Mouse (Mus musculus): ENCODE results near the gene Aurkaip1. TPM values are rescaled to one million over a fixed set of nuclear protein-coding genes. Genes with fewer than 3 reads are reported as not detected.

The Aurkaip1 gene
- polyA plus RNA-seq, 1 experiment, result 341 TPM

DNA sequence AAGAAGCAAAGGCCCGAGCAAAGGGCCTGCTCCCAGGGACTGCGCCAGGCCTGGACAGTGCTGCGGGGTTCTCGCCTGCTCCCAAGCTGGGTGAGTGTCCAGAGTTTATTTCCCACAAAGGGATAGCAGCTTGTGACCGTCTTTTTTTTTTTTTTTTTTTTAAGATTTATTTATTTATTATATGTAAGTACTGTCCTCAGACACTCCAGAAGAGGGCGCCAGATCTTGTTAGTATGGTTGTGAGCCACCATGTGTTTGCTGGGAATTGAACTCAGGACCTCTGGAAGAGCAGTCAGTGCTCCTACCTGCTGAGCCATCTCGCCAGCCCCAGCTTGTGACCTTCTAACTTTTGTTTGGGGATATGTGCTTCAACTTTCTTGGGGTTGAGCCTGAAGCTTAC is 10.0 kb upstream of the Aurkaip1 start:
- Histone ChIP-seq H3K9me3 (no peaks in the 10 kb centered on the region), H3K27me3 (replicated peaks) (no peaks in the 10 kb centered on the region), H3K4me1 (peaks cover 25% of the 10 kb centered on the region), H3K36me3 (replicated peaks; ENCODE audit: low read length) (peaks cover 99% of the 10 kb centered on the region), H3K4me3 (replicated peaks) (no peak overlapping the region)
- TF ChIP-seq GATA1 (IDR thresholded peaks at IDR 0.05; ENCODE audit: borderline replicate concordance, low read length) (no peak), FLI1 (IDR thresholded peaks at IDR 0.05; ENCODE audit: low read length) (no peak)

DNA sequence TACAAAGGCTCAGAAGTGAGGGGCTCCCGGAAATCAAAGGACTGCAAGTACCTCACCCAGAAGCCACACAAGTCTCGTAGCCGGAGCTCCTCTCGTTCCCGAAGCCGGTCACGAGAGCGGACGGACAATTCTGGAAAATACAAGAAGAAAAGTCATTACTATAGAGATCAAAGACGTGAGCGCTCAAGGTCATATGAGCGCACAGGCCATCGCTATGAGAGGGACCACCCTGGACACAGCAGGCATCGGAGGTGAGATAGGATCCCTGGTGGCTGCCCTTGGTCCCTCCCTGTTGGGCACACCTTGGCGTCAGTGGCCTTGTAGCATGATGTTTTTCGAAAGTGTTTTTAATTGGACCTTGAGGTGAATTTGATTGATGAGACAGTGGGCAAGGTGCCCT is 7.6 kb upstream of the Aurkaip1 start:
- Histone ChIP-seq H3K9me3 (no peaks in the 10 kb centered on the region), H3K4me1 (peaks cover 14% of the 10 kb centered on the region), H3K36me3 (replicated peaks; ENCODE audit: low read length) (peaks cover 97% of the 10 kb centered on the region), H3K27me3 (replicated peaks) (no peaks in the 10 kb centered on the region), H3K4me3 (replicated peaks) (no peak overlapping the region)
- TF ChIP-seq FLI1 (IDR thresholded peaks at IDR 0.05; ENCODE audit: low read length), result no peak
- no peak for TF ChIP-seq GATA1 (IDR thresholded peaks at IDR 0.05; ENCODE audit: borderline replicate concordance, low read length)

DNA sequence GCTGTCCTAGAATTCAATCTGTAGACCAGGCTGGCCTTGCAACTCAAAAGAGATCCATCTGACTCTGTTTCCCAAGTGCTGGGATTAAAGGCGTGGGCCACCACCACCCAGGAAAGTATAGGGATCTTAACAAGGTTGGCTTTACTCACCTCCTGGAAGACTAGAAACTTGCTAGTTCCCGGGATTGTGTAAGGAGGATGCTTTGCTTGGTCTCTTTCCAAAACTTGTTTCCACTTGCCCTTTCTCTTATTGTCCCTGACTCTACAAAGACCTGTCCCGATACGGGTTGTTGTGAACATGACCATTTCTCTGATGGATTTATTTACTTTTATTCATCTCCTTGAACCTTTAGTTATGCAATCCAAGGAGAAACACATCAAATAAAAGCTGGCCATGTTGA is 1.2 kb upstream of the Aurkaip1 start:
- Histone ChIP-seq H3K9me3 (no peaks in the 10 kb centered on the region), H3K27me3 (replicated peaks) (no peaks in the 10 kb centered on the region), H3K36me3 (replicated peaks; ENCODE audit: low read length) (peaks cover 50% of the 10 kb centered on the region), H3K4me1 (peaks cover 39% of the 10 kb centered on the region), H3K4me3 (replicated peaks) (no peak overlapping the region)
- TF ChIP-seq GATA1 (IDR thresholded peaks at IDR 0.05; ENCODE audit: borderline replicate concordance, low read length) (no peak), FLI1 (IDR thresholded peaks at IDR 0.05; ENCODE audit: low read length) (no peak)

DNA sequence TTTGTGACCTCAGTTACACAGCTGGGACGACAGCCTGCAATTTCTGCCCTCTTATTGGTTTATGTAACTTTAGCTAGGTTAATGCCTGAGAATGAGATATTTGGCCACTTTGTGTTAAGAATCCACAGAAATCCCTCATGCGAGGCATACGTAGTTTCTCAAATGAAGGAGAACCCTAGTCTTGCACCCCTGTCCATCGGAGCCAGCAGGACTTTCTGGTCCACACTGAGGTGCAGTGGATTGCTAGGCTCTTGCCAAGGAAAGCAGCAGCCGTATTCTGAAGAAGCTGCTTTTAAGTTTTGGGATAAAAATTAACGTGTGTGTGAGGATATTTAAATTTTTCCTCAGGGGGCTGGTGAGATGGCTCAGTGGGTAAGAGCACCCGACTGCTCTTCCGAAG is 476 bp upstream of the Aurkaip1 start:
- Histone ChIP-seq H3K4me3 (replicated peaks) (peak overlapping the region; percentile 88), H3K36me3 (replicated peaks; ENCODE audit: low read length) (peaks cover 42% of the 10 kb centered on the region), H3K9me3 (no peaks in the 10 kb centered on the region), H3K27me3 (replicated peaks) (no peaks in the 10 kb centered on the region), H3K4me1 (peaks cover 38% of the 10 kb centered on the region)
- no peak for TF ChIP-seq GATA1 (IDR thresholded peaks at IDR 0.05; ENCODE audit: borderline replicate concordance, low read length)
- no peak for TF ChIP-seq FLI1 (IDR thresholded peaks at IDR 0.05; ENCODE audit: low read length)

DNA sequence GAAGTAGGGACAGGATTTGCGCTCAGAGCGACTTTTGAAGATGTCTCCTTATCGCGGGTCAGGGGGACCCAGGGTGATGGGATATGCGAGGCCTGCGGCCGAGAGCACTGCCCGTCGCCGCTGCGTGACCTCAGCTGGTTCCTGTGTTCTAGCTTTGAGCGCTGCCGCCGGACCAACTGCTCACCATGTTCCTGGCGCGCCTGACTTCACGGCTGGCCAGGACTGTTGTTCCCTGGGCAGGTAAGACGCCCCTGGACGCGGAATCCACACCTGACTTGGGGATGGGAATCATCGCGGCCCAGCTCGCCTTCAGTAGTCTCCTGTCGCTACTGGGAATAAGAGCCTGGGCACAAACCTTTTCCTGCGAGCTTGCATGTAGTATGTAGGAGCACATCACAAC is 759 bp downstream of the Aurkaip1 start:
- Histone ChIP-seq H3K4me3 (replicated peaks) (peak overlapping the region; percentile 98), H3K36me3 (replicated peaks; ENCODE audit: low read length) (peaks cover 30% of the 10 kb centered on the region), H3K9me3 (no peaks in the 10 kb centered on the region), H3K27me3 (replicated peaks) (no peaks in the 10 kb centered on the region), H3K4me1 (peaks cover 40% of the 10 kb centered on the region)
- TF ChIP-seq FLI1 (IDR thresholded peaks at IDR 0.05; ENCODE audit: low read length), result no peak
- no peak for TF ChIP-seq GATA1 (IDR thresholded peaks at IDR 0.05; ENCODE audit: borderline replicate concordance, low read length)

DNA sequence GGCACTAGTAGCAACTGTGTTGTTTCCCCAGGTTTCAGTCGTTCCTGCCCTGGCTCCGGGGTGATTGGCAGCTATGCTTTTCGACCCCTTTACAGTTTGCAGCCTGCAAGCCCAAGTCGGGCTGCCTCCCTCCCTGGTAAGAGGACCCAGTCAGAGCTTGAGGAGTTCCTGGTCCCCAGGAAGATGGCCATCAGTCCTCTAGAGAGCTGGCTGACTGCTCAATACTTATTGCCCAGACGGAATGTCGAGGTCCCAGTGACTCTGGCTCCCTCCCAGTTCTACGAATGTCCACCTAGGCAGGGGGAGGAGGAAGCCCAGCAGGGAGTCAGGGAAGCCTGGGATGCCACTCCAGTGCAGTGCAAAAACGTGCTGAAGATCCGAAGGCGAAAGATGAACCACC is 1.2 kb downstream of the Aurkaip1 start:
- Histone ChIP-seq H3K36me3 (replicated peaks; ENCODE audit: low read length) (peaks cover 25% of the 10 kb centered on the region), H3K9me3 (no peaks in the 10 kb centered on the region), H3K27me3 (replicated peaks) (no peaks in the 10 kb centered on the region), H3K4me1 (peaks cover 45% of the 10 kb centered on the region), H3K4me3 (replicated peaks) (peak overlapping the region; percentile 98)
- no peak for TF ChIP-seq FLI1 (IDR thresholded peaks at IDR 0.05; ENCODE audit: low read length)
- no peak for TF ChIP-seq GATA1 (IDR thresholded peaks at IDR 0.05; ENCODE audit: borderline replicate concordance, low read length)

DNA sequence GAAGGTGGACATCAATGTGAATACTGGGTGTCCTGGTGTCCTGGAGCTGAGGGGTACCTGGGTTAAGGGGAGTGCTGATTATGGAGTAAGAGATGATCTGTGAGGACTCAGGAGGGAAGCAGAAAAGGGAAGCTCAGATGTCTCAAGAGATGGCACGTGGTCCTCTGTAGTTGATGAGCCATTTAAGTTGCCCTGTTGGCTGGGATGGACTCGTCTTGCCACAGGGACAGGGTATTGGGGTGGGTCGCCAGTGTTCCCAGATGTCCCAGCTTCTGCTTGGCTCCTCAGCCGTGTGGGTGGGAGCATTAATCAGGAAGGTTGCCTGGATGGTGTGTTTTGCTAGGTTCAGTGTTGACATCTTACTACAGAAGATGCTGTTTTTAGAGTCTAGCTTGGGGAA is 2.2 kb downstream of the Aurkaip1 start:
- no peaks in the 10 kb centered on the region for H3K27me3 ChIP-seq (replicated peaks)
- H3K4me1 ChIP-seq, result peaks cover 54% of the 10 kb centered on the region
- TF ChIP-seq FLI1 (IDR thresholded peaks at IDR 0.05; ENCODE audit: low read length) (no peak), GATA1 (IDR thresholded peaks at IDR 0.05; ENCODE audit: borderline replicate concordance, low read length) (no peak)
- H3K9me3 ChIP-seq, result no peaks in the 10 kb centered on the region
- H3K4me3 ChIP-seq (replicated peaks), result peak overlapping the region; percentile 53
- peaks cover 19% of the 10 kb centered on the region for H3K36me3 ChIP-seq (replicated peaks; ENCODE audit: low read length)

DNA sequence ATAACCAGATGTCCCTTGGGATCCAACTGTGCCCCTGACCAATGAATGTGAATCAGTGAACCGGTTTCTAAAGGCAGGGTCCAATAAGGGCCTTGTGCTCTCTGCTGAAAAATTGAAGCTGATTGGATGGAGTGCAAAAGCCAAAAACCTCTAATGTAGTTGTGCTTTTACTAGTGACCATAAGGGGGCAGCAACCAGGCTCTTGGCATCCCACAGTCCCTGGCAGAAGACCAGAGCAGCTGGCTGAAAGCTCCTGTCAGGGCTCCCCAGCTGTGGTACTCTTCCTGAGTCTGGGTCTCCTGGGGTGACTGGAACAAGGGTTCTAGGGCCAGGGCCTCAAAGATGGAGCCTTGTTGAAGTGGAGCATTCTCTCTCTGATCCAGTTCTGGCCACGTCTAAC is 2.8 kb downstream of the Aurkaip1 start:
- H3K4me3 ChIP-seq (replicated peaks), result peak overlapping the region; percentile 38
- no peaks in the 10 kb centered on the region for H3K9me3 ChIP-seq
- TF ChIP-seq FLI1 (IDR thresholded peaks at IDR 0.05; ENCODE audit: low read length) (no peak), GATA1 (IDR thresholded peaks at IDR 0.05; ENCODE audit: borderline replicate concordance, low read length) (no peak)
- peaks cover 60% of the 10 kb centered on the region for H3K4me1 ChIP-seq
- H3K27me3 ChIP-seq (replicated peaks), result no peaks in the 10 kb centered on the region
- peaks cover 16% of the 10 kb centered on the region for H3K36me3 ChIP-seq (replicated peaks; ENCODE audit: low read length)

DNA sequence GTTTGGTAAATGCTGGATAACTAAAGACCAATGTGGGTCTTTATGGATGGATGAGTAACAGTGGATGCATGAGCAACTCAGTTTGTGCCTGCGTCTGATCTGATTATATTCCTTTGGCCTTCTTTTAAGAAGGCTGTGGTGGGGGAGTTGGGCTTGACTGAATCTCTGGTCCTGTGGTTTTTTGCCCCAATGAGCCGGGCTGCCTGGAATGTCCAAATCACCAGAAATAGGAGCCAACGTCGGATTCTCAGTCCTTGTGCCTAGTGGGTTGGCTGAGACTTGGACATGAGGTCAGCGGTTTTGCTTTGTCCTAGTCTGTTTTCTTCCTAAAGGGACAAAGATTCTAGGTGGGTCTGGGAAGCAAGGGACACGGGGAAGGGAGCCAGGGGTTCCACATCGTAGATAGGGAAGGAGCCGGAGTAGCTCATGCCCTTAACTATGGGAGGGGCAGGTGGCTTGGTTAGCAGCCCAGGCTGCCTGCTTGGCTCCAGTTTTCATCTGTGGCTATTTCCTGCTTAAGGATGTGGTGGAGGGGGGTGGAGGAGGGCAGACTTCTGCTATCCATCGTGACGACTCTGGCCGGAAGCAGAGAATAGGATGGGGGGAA is 6.4 kb downstream of the Aurkaip1 start:
- peaks cover 11% of the 10 kb centered on the region for H3K36me3 ChIP-seq (replicated peaks; ENCODE audit: low read length)
- no peaks in the 10 kb centered on the region for H3K9me3 ChIP-seq
- peaks cover 30% of the 10 kb centered on the region for H3K27me3 ChIP-seq (replicated peaks)
- TF ChIP-seq FLI1 (IDR thresholded peaks at IDR 0.05; ENCODE audit: low read length), result no peak
- TF ChIP-seq GATA1 (IDR thresholded peaks at IDR 0.05; ENCODE audit: borderline replicate concordance, low read length), result no peak
- peak overlapping the region; percentile 83 for H3K4me3 ChIP-seq (replicated peaks)
- H3K4me1 ChIP-seq, result peaks cover 72% of the 10 kb centered on the region

DNA sequence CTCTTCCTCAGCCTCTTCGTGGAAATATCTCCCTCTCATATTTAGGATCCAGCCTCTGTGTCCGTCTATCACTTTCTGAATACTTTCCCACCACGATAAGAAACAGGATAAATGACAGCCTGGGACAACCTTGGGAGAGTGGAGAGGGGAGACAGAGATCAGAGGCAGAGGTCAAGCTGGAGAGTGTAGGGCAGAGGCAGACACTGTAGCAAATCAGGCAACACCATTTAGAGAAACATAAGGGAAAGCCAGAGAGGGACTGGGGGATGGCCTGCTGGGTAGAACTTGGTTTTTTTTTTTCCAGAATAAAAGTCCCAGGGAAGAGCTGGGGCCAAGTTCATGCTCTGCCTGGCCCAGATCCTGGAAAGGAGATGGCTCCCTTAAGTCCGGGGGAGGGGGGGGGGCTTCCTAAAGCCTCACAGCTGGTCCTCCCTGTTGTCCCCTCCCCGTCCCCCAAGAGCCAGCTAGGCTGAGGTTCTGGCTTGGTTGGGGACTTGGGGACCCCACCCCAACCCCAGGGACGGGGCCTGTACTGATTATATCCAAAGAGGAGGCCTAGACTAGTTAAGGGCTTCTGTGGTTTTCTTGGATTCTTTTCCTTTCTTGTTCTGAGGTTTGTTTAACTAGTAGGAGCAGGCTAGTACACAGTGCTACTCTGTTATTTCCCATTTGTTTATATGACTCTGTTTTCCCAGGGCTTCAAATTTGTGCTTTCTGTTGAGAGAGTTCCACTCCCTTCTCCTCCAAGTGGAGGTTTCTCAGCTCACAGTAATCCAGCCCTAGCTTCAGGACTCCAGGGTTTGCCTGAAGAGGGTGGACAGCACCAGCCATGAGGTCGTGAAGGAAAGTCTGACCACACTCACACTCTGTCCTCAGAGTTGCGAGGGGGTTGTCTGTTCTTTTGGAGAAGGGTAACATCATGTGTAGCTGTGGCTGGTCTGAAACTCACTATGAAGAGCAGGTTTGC is 7.4 kb downstream of the Aurkaip1 start:
- TF ChIP-seq FLI1 (IDR thresholded peaks at IDR 0.05; ENCODE audit: low read length), result no peak
- TF ChIP-seq GATA1 (IDR thresholded peaks at IDR 0.05; ENCODE audit: borderline replicate concordance, low read length), result no peak
- Histone ChIP-seq H3K27me3 (replicated peaks) (peaks cover 39% of the 10 kb centered on the region), H3K4me1 (peaks cover 68% of the 10 kb centered on the region), H3K9me3 (no peaks in the 10 kb centered on the region), H3K4me3 (replicated peaks) (peak overlapping the region; percentile 6), H3K36me3 (replicated peaks; ENCODE audit: low read length) (peaks cover 2% of the 10 kb centered on the region)
